ENCODE assay signal across 15 mouse cellular contexts in the genomic region with DNA sequence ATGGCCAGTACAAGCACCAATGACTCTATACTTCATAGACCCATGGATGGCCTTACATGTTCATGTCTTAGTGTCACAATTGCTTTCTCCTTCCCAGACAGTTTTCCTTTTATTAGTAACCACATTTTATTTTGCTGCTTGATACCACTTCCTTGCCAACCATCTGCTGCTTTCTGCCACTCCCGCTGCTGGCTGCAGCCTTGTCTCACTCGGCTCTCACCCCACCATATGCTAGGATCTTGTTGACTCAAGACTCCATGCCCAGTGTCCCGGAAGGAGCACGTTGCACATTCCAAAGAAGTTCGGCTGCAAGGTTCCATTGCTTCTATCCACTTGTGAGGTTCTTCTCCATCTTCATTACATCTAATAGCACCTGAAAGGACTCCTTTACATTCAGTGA.
DNase-seq lines count a peak whose midpoint lies in the region; ATAC-seq lines count a peak whose summit lies in the region.
"Had no signal": no experiment of that assay in that cellular context is flagged by ENCODE, and none has a peak within 500 bp of the region (broad histone marks: within the 10 kb centered on the region; RNA-seq: fewer than 3 reads in every experiment).

No protein-coding gene starts in this region.

- H3K4me3 ChIP-seq in forebrain, embryonic 16.5 days (replicated peaks; ENCODE audit: low read length): no peak overlapping the region
- H3K4me3 ChIP-seq in forebrain, embryonic 11.5 days (ENCODE audit: low read depth, low read length): no peak overlapping the region
- H3K4me3 ChIP-seq: neural tube, embryonic 12.5 days had no signal

- H3K9me3 ChIP-seq in forebrain, embryonic 16.5 days (ENCODE audit: control insufficient read depth, low read length): no peaks in the 10 kb centered on the region
- no peaks in the 10 kb centered on the region for H3K9me3 ChIP-seq in forebrain, embryonic 11.5 days (ENCODE audit: control insufficient read depth, low read length)
- H3K9me3 ChIP-seq: neural tube, embryonic 12.5 days had no signal

- H3K27me3 ChIP-seq in forebrain, embryonic 16.5 days (replicated peaks; ENCODE audit: control insufficient read depth, insufficient read depth, low read length): no peaks in the 10 kb centered on the region
- no peaks in the 10 kb centered on the region for H3K27me3 ChIP-seq in forebrain, embryonic 11.5 days (ENCODE audit: control insufficient read depth, insufficient read depth, low read length)
- H3K27me3 ChIP-seq: neural tube, embryonic 12.5 days had no signal

- no peaks in the 10 kb centered on the region; the same call in 1 of the 2 replicates for H3K4me1 ChIP-seq in forebrain, embryonic 16.5 days (replicated peaks; ENCODE audit: control insufficient read depth, insufficient read depth, low read length)
- H3K4me1 ChIP-seq in forebrain, embryonic 11.5 days (replicated peaks; ENCODE audit: control insufficient read depth, insufficient read depth, low read length): no peaks in the 10 kb centered on the region
- H3K4me1 ChIP-seq: neural tube, embryonic 12.5 days had no signal

- no peak overlapping the region for H3K4me2 ChIP-seq in forebrain, embryonic 16.5 days (ENCODE audit: low read length)
- no peak overlapping the region for H3K4me2 ChIP-seq in forebrain, embryonic 11.5 days (ENCODE audit: low read depth, low read length, severe bottlenecking)
- H3K4me2 ChIP-seq: neural tube, embryonic 12.5 days had no signal

- WGBS in forebrain, embryonic 16.5 days: 62% methylated on average over 5 of the region's 5 CpGs
- WGBS in forebrain, embryonic 11.5 days: 87% methylated on average over 5 of the region's 5 CpGs

- DNase-seq in forebrain, embryonic 11.5 days (ENCODE audit: low spot score): no peak
- peak; percentile 49 for DNase-seq in layer of hippocampus, adult 9-11 months
- no peak for DNase-seq in layer of hippocampus, postnatal 25 days (ENCODE audit: extremely low spot score in 1 of 2, low spot score in 1 of 2)
- DNase-seq in cerebellum, adult 11-12 months: peak; percentile 90
- DNase-seq in cerebellum, postnatal 25 days: peak; percentile 84 to 86
- no peak for DNase-seq in spleen, adult 12 weeks (ENCODE audit: low spot score)
- no peak for DNase-seq in thymus, postnatal 10 days (ENCODE audit: low spot score in 2 of 2)
- DNase-seq: adrenal gland, adult 8-10 months; heart, adult 11 months; heart, postnatal 4 days; kidney, adult 8-10 months; kidney, postnatal 36 days; lung, adult 18-20 months had no signal

- H3K36me3 ChIP-seq in forebrain, embryonic 16.5 days (ENCODE audit: control insufficient read depth, insufficient read depth): no peaks in the 10 kb centered on the region
- no peaks in the 10 kb centered on the region for H3K36me3 ChIP-seq in forebrain, embryonic 11.5 days (ENCODE audit: control insufficient read depth, insufficient read depth, low read length)
- H3K36me3 ChIP-seq: neural tube, embryonic 12.5 days had no signal

- no peak overlapping the region for H3K9ac ChIP-seq in forebrain, embryonic 16.5 days (replicated peaks; ENCODE audit: low read depth, low read length)
- no peak overlapping the region for H3K9ac ChIP-seq in forebrain, embryonic 11.5 days (ENCODE audit: low read length)
- H3K9ac ChIP-seq: neural tube, embryonic 12.5 days had no signal

- no peak overlapping the region for H3K27ac ChIP-seq in forebrain, embryonic 16.5 days (ENCODE audit: low read length)
- H3K27ac ChIP-seq in forebrain, embryonic 11.5 days (ENCODE audit: low read depth, low read length): no peak overlapping the region
- H3K27ac ChIP-seq: neural tube, embryonic 12.5 days had no signal

- peak; percentile 61 for ATAC-seq in forebrain, embryonic 16.5 days
- ATAC-seq in forebrain, embryonic 11.5 days (replicated peaks; ENCODE audit: low FRiP score): no peak

Comparison
In these comparisons a context has a peak if more than half of its experiments do, and no peak if none do; other contexts are left out.
1. DNase-seq: peak in layer of hippocampus, adult 9-11 months (single experiment), cerebellum, adult 11-12 months (single experiment) and cerebellum, postnatal 25 days (2 of 2); none in forebrain, embryonic 11.5 days (single experiment), layer of hippocampus, postnatal 25 days (0 of 2), spleen, adult 12 weeks (single experiment) and thymus, postnatal 10 days (0 of 2).